In genomic region chr9:115029307-115029706, GRCm38 (mm10) we compare ENCODE assay signal across 16 mouse cellular contexts. TPM values are rescaled to one million over a fixed set of nuclear protein-coding genes. Genes with fewer than 3 reads are reported as not detected.
DNase-seq lines count a peak whose midpoint lies in the region; ATAC-seq and TF ChIP-seq lines count a peak whose summit lies in the region.
"Had no signal": no experiment of that assay in that cellular context is flagged by ENCODE, and none has a peak within 500 bp of the region (broad histone marks: within the 10 kb centered on the region; RNA-seq: fewer than 3 reads in every experiment).

No protein-coding gene starts in this region.

- H3K4me1 ChIP-seq in forebrain, postnatal 0 days (ENCODE audit: insufficient read depth), result 0 out of 2 replicates have a peak, but pooled peaks cover 5% of the 10 kb centered on the region
- H3K4me1 ChIP-seq in midbrain, embryonic 12.5 days, result peaks cover 12% of the 10 kb centered on the region
- no peaks in the 10 kb centered on the region for H3K4me1 ChIP-seq in lung, adult 2 months (ENCODE audit: control insufficient read depth, insufficient read depth, low read length)

- DNase-seq in embryo, embryonic 11.5 days (ENCODE audit: low read depth, low spot score), result peak; percentile 27
- no peak for DNase-seq in forebrain, postnatal 0 days
- DNase-seq in retina, postnatal 1 day, result peak; percentile 47
- DNase-seq in urinary bladder, postnatal 10 days (ENCODE audit: low spot score), result no peak
- DNase-seq in lung, adult 2 months, result no peak
- DNase-seq: cerebellum, adult 18-20 months; gastrocnemius, postnatal 36 days; lung, postnatal 14 days; right cerebral cortex, postnatal 4 days had no signal

- no peak overlapping the region for H3K4me3 ChIP-seq in forebrain, postnatal 0 days (ENCODE audit: low read depth, low read length)
- H3K4me3 ChIP-seq in midbrain, embryonic 12.5 days, result no peak overlapping the region
- no peak overlapping the region for H3K4me3 ChIP-seq in lung, adult 2 months (replicated peaks; ENCODE audit: extremely low read depth, low read depth, low read length)
- H3K4me3 ChIP-seq: layer of hippocampus, adult 2 months; limb, embryonic 15.5 days had no signal

- H3K9ac ChIP-seq in forebrain, postnatal 0 days, result peak overlapping the region; percentile 14; the same call in 1 of the 2 replicates
- H3K9ac ChIP-seq in midbrain, embryonic 12.5 days (replicated peaks), result no peak overlapping the region
- H3K9ac ChIP-seq: limb, embryonic 15.5 days had no signal

- 8% methylated on average over 3 of the region's 3 CpGs for WGBS in forebrain, postnatal 0 days
- 0% methylated on average over 3 of the region's 3 CpGs for WGBS in midbrain, embryonic 12.5 days
- WGBS in lung, adult 2 months, result 69% methylated on average over 3 of the region's 3 CpGs

- no peaks in the 10 kb centered on the region for H3K27me3 ChIP-seq in forebrain, postnatal 0 days (ENCODE audit: insufficient read depth, low read length)
- peaks cover 20% of the 10 kb centered on the region for H3K27me3 ChIP-seq in midbrain, embryonic 12.5 days
- H3K27me3 ChIP-seq: limb, embryonic 15.5 days had no signal

- no peak overlapping the region for H3K27ac ChIP-seq in forebrain, postnatal 0 days (ENCODE audit: low read depth, low read length)
- peak overlapping the region; percentile 58 for H3K27ac ChIP-seq in midbrain, embryonic 12.5 days (replicated peaks)
- H3K27ac ChIP-seq: layer of hippocampus, adult 2 months; limb, embryonic 15.5 days had no signal

- ATAC-seq in forebrain, postnatal 0 days, result peak; percentile 58
- peak; percentile 86 for ATAC-seq in midbrain, embryonic 12.5 days (ENCODE audit: low FRiP score, low read depth)
- no peak for ATAC-seq in megakaryocyte-erythroid progenitor cell, adult 5-6 weeks (replicated peaks; ENCODE audit: low FRiP score, low TSS enrichment, poor library complexity, severe bottlenecking)
- ATAC-seq: intestine, postnatal 0 days had no signal

- no peaks in the 10 kb centered on the region for H3K9me3 ChIP-seq in forebrain, postnatal 0 days (ENCODE audit: low read length)
- H3K9me3 ChIP-seq in midbrain, embryonic 12.5 days, result no peaks in the 10 kb centered on the region
- H3K9me3 ChIP-seq: limb, embryonic 15.5 days had no signal

- no peaks in the 10 kb centered on the region for H3K36me3 ChIP-seq in forebrain, postnatal 0 days (ENCODE audit: insufficient read depth)
- no peaks in the 10 kb centered on the region for H3K36me3 ChIP-seq in midbrain, embryonic 12.5 days
- H3K36me3 ChIP-seq: limb, embryonic 15.5 days had no signal

- TF ChIP-seq CTCF in forebrain, postnatal 0 days (IDR thresholded peaks at IDR 0.05; ENCODE audit: low read depth), result no peak
- no peak for TF ChIP-seq CTCF in lung, adult 2 months (IDR thresholded peaks at IDR 0.05; ENCODE audit: insufficient read depth, low read length)

- no peak for TF ChIP-seq POLR2A in lung, adult 2 months (IDR thresholded peaks at IDR 0.05; ENCODE audit: borderline replicate concordance, extremely low read depth, low read depth, low read length)

- no peak overlapping the region for H3K4me2 ChIP-seq in forebrain, postnatal 0 days (ENCODE audit: low read depth)
- peak overlapping the region; percentile 9; the same call in 1 of the 2 replicates for H3K4me2 ChIP-seq in midbrain, embryonic 12.5 days (replicated peaks)
- H3K4me2 ChIP-seq: limb, embryonic 15.5 days had no signal

RNA-seq across cellular contexts. Expression of gene Rps27rt, which starts 46.8 kb away (rescaled TPM):
- 15.0 and 44.3 TPM in 2 replicates for total RNA-seq in forebrain, postnatal 0 days (2014; rRNA removed)
- polyA plus RNA-seq in forebrain, postnatal 0 days (2015; fragmentation: Nextera tagmentation; extraction: Ambion mirVana), result 292 and 386 TPM in 2 replicates
- polyA plus RNA-seq in midbrain, embryonic 12.5 days (2016; fragmentation: Nextera tagmentation; extraction: Ambion mirVana), result 317 and 351 TPM in 2 replicates
- 24.1 and 30.5 TPM in 2 replicates for polyA plus RNA-seq in lung, adult 2 months (2012; rRNA removed)
- 295 and 358 TPM in 2 replicates for total RNA-seq in megakaryocyte-erythroid progenitor cell, adult 5-6 weeks (2014; fragmentation: Nextera tagmentation)
- total RNA-seq in megakaryocyte-erythroid progenitor cell, adult 5-6 weeks (2017), result 148 and 204 TPM in 2 replicates

RNA-seq across cellular contexts. Expression of gene Osbpl10, which starts 50.9 kb away (rescaled TPM):
- 19.2 and 22.4 TPM in 2 replicates for total RNA-seq in forebrain, postnatal 0 days (2014; rRNA removed)
- 2.8 and 3.0 TPM in 2 replicates for polyA plus RNA-seq in forebrain, postnatal 0 days (2015; fragmentation: Nextera tagmentation; extraction: Ambion mirVana)
- 1.6 and 1.9 TPM in 2 replicates for polyA plus RNA-seq in midbrain, embryonic 12.5 days (2016; fragmentation: Nextera tagmentation; extraction: Ambion mirVana)
- 6.4 and 7.1 TPM in 2 replicates for polyA plus RNA-seq in lung, adult 2 months (2012; rRNA removed)
- total RNA-seq in megakaryocyte-erythroid progenitor cell, adult 5-6 weeks (2014; fragmentation: Nextera tagmentation), result 0.50 TPM in 1 of 2 replicates, not detected in the other
- total RNA-seq in megakaryocyte-erythroid progenitor cell, adult 5-6 weeks (2017), result 0.53 and 1.8 TPM in 2 replicates
- total RNA-seq: MEL; neutrophil, adult 5-6 weeks had no signal

Comparison
In these comparisons a context has a peak if more than half of its experiments do, and no peak if none do; other contexts are left out.
1. DNase-seq: peak in embryo, embryonic 11.5 days (single experiment) and retina, postnatal 1 day (single experiment); none in forebrain, postnatal 0 days (single experiment), urinary bladder, postnatal 10 days (single experiment) and lung, adult 2 months (single experiment).